Mouse (Mus musculus): Measurements from ENCODE around the gene Sugp1. TPM values are rescaled to one million over a fixed set of nuclear protein-coding genes. Genes with fewer than 3 reads are reported as not detected.
A peak's percentile ranks its signal among the peaks of the same experiment; 100 is the strongest.

Sugp1 gene
- total RNA-seq, 2 experiments from 2014 or later, result 50.5 to 57.3 TPM

- DNase-seq (ENCODE audit: low spot score in 2 of 2), result no peak
Measured at GRCm38 (mm10) chr8:70104922-70105321, 62.3 kb downstream of the Sugp1 start.

GRCm38 (mm10) chr8:70110451-70110850 is 67.8 kb downstream of the Sugp1 start:
- no peak for DNase-seq (ENCODE audit: low spot score in 2 of 2)

- DNase-seq (ENCODE audit: low spot score in 2 of 2), result no peak
Measured at GRCm38 (mm10) chr8:70111192-70111795, 68.7 kb downstream of the Sugp1 start.

- DNase-seq (ENCODE audit: low spot score in 2 of 2), result no peak
Measured at GRCm38 (mm10) chr8:70112401-70113016, 69.9 kb downstream of the Sugp1 start.

- DNase-seq (ENCODE audit: low spot score in 2 of 2), result no peak
Measured at GRCm38 (mm10) chr8:70114488-70114887, 71.9 kb downstream of the Sugp1 start.

GRCm38 (mm10) chr8:70114892-70115291 is 72.3 kb downstream of the Sugp1 start:
- DNase-seq (ENCODE audit: low spot score in 2 of 2), result no peak

- DNase-seq (ENCODE audit: low spot score in 2 of 2), result no peak
Measured at GRCm38 (mm10) chr8:70117611-70118010, 75.0 kb downstream of the Sugp1 start.

GRCm38 (mm10) chr8:70118726-70119700 is 76.4 kb downstream of the Sugp1 start:
- peak; percentile 55 to 78 for DNase-seq (ENCODE audit: low spot score in 2 of 2)

- DNase-seq (ENCODE audit: low spot score in 2 of 2), result peak; percentile 92 to 93
Measured at GRCm38 (mm10) chr8:70120667-70121066, 78.1 kb downstream of the Sugp1 start, which contains the start of gene Ncan. Gene Ncan (minus strand): TSS chr8:70120873.

Small RNA genes within 50 kb of the gene (microRNA-seq; reads per million reads assigned to microRNA genes)
- gene Mir7066, result 16.5 to 18.7 reads per million in 2 experiments

Other genes with a start within 250 kb of the Sugp1 start
- 10 to 100 TPM; 19.2 to 20.5 TPM for gene Gmip, start 234.1 kb upstream of the Sugp1 start, total RNA-seq (2021)
- gene Lpar2, start 220.4 kb upstream of the Sugp1 start, total RNA-seq (2021), result 1 to 10 TPM in 1 of 2 experiments, under 1 TPM in 1; 0.74 to 1.0 TPM
- 10 to 100 TPM; 17.1 to 19.7 TPM for gene Pbx4, start 210.3 kb upstream of the Sugp1 start, total RNA-seq (2021)
- 1 to 10 TPM; 1.6 to 2.4 TPM for gene Cilp2, start 155.1 kb upstream of the Sugp1 start, total RNA-seq (2021)
- gene Tssk6, start 140.6 kb upstream of the Sugp1 start, total RNA-seq (2021), result under 1 TPM; 0.25 to 0.48 TPM
- gene Ndufa13, start 140.3 kb upstream of the Sugp1 start, total RNA-seq (2021), result 100 to 1,000 TPM; 152 to 159 TPM
- 10 to 100 TPM; 19.8 to 24.6 TPM for gene Yjefn3, start 140.1 kb upstream of the Sugp1 start, total RNA-seq (2021)
- gene Gatad2a, start 46.4 kb upstream of the Sugp1 start, total RNA-seq (2021), result 10 to 100 TPM; 30.7 to 38.7 TPM
- 10 to 100 TPM; 81.4 to 85.3 TPM for gene Mau2, start 79 bp upstream of the Sugp1 start, total RNA-seq (2021)
- gene Tm6sf2, start 30.1 kb downstream of the Sugp1 start, total RNA-seq (2021), result 1 to 10 TPM; 1.9 to 3.1 TPM
- gene Hapln4, start 40.6 kb downstream of the Sugp1 start, total RNA-seq (2021), result 10 to 100 TPM; 29.7 to 35.4 TPM
- gene Ncan, start 78.1 kb downstream of the Sugp1 start, total RNA-seq (2021), result 100 to 1,000 TPM; 371 to 387 TPM
- gene Nr2c2ap, start 88.5 kb downstream of the Sugp1 start, total RNA-seq (2021), result 10 to 100 TPM; 26.9 to 31.2 TPM
- gene Rfxank, start 96.3 kb downstream of the Sugp1 start, total RNA-seq (2021), result 10 to 100 TPM in 1 of 2 experiments, 1 to 10 TPM in 1; 9.9 to 12.6 TPM
- gene Borcs8, start 96.7 kb downstream of the Sugp1 start, total RNA-seq (2021), result 10 to 100 TPM; 42.0 to 44.1 TPM
- gene Mef2b, start 96.9 kb downstream of the Sugp1 start, total RNA-seq (2021), result under 1 TPM; 0.29 to 0.41 TPM
- 10 to 100 TPM; 46.1 to 49.4 TPM for gene Tmem161a, start 129.5 kb downstream of the Sugp1 start, total RNA-seq (2021)
- gene Slc25a42, start 169.5 kb downstream of the Sugp1 start, total RNA-seq (2021), result 10 to 100 TPM; 34.0 to 36.2 TPM
- 100 to 1,000 TPM; 124 TPM for gene Sugp2, start 191.4 kb downstream of the Sugp1 start, total RNA-seq (2021)
- 10 to 100 TPM; 60.1 to 67.4 TPM for gene Armc6, start 191.7 kb downstream of the Sugp1 start, total RNA-seq (2021)
- gene Homer3, start 240.0 kb downstream of the Sugp1 start, total RNA-seq (2021), result 10 to 100 TPM; 75.5 to 84.3 TPM